Mouse (Mus musculus) liver, embryonic 11.5 days (tissue): ENCODE data around the gene Snx11. TPM values are rescaled to one million over a fixed set of nuclear protein-coding genes. Genes with fewer than 3 reads are reported as not detected.

Source experiments
- ATAC-seq: fragments of 200-750 bp; cut with Nextera tagmentation; replicated peaks from 2 replicates; pipeline ENCODE4 v1.8.0; 2017; ENCODE audit warnings: moderate number of reproducible peaks, mild to moderate bottlenecking, moderate TSS enrichment, moderate library complexity; ENCODE audit not compliant: low FRiP score
- DNase-seq: peaks from one replicate; pipeline ENCODE4 v3.0.0-alpha.2; 2017; ENCODE audit warnings: low spot score
- H3K27ac ChIP-seq: fragments of 300-500 bp; sonication (generic); 2 replicates; pipeline ENCODE4 v1.5.1; 2014; ENCODE audit warnings: mild to moderate bottlenecking, low read depth, low read length, control low read depth
- H3K27me3 ChIP-seq: fragments of 300-500 bp; sonication (generic); replicated peaks from 2 replicates; pipeline ENCODE4 v1.6.1; 2014; ENCODE audit warnings: low read length, mixed read lengths; ENCODE audit not compliant: control insufficient read depth, insufficient read depth
- H3K36me3 ChIP-seq: fragments of 300-500 bp; sonication (generic); 2 replicates; pipeline ENCODE4 v1.6.1; 2014; ENCODE audit warnings: mild to moderate bottlenecking, low read length, moderate library complexity, mixed read lengths; ENCODE audit not compliant: control insufficient read depth, insufficient read depth
- H3K4me1 ChIP-seq: fragments of 300-500 bp; sonication (generic); replicated peaks from 2 replicates; pipeline ENCODE4 v1.6.1; 2014; ENCODE audit warnings: low read length, mixed read lengths; ENCODE audit not compliant: control insufficient read depth, insufficient read depth
- H3K4me2 ChIP-seq: fragments of 300-500 bp; sonication (generic); 2 replicates; pipeline ENCODE4 v1.6.1; 2014; ENCODE audit warnings: mild to moderate bottlenecking, control low read depth, moderate library complexity
- H3K4me3 ChIP-seq: fragments of 300-500 bp; sonication (generic); 2 replicates; pipeline ENCODE4 v1.5.1; 2014; ENCODE audit warnings: low read depth, low read length, control low read depth
- H3K9ac ChIP-seq: fragments of 300-500 bp; sonication (generic); 2 replicates; pipeline ENCODE4 v1.6.1; 2014; ENCODE audit warnings: low read depth, low read length, control low read depth
- H3K9me3 ChIP-seq: fragments of 300-500 bp; sonication (generic); 2 replicates; pipeline ENCODE4 v1.6.1; 2016; ENCODE audit warnings: low read length, inconsistent platforms, mixed read lengths; ENCODE audit not compliant: control insufficient read depth
- WGBS: fragments of 180-500 bp; shearing (Covaris S2); extraction: QIAGEN DNeasy Blood & Tissue Kit; methylation state at CpG from one replicate; pipeline ENCODE4 v1.1.7; 2014; 5-methylcytosine and 5-hydroxymethylcytosine counted together
- polyA plus RNA-seq: library from polyadenylated mRNA; unstranded; fragments of >200 nt; fragmentation: Nextera tagmentation; extraction: Ambion mirVana; gene quantifications from 2 replicates; pipeline ENCODE4 v1.2.1, GENCODE M21; 2014

Snx11 gene
- polyA plus RNA-seq, 1 experiment from 2014 or later: 12.0 TPM

GRCm38 (mm10) chr11:96730327-96730726 is 47.0 kb downstream of the Snx11 start:
- no peaks in the 10 kb centered on the region for H3K36me3 ChIP-seq
- 85% methylated on average over 5 of the region's 5 CpGs for WGBS
- no peak overlapping the region for H3K27ac ChIP-seq
- H3K27me3 ChIP-seq: no peaks in the 10 kb centered on the region
- DNase-seq: no peak
- no peaks in the 10 kb centered on the region for H3K9me3 ChIP-seq
- no peak overlapping the region for H3K9ac ChIP-seq
- no peak for ATAC-seq
- no peaks in the 10 kb centered on the region for H3K4me1 ChIP-seq
- no peak overlapping the region for H3K4me2 ChIP-seq
- no peak overlapping the region for H3K4me3 ChIP-seq

- no peaks in the 10 kb centered on the region for H3K4me1 ChIP-seq
- WGBS: 48% methylated on average over 9 of the region's 9 CpGs
- ATAC-seq (no peak), DNase-seq (no peak)
- no peak overlapping the region for H3K4me3 ChIP-seq
- H3K27me3 ChIP-seq: no peaks in the 10 kb centered on the region
- H3K4me2 ChIP-seq: no peak overlapping the region
- no peak overlapping the region for H3K27ac ChIP-seq
- H3K36me3 ChIP-seq: no peaks in the 10 kb centered on the region
- no peak overlapping the region for H3K9ac ChIP-seq
- H3K9me3 ChIP-seq: no peaks in the 10 kb centered on the region
These were observed 47.9 kb downstream of the Snx11 start for GRCm38 (mm10) chr11:96729462-96729861.

GRCm38 (mm10) chr11:96728577-96728976 is 48.8 kb downstream of the Snx11 start:
- Histone ChIP-seq H3K27me3 (no peaks in the 10 kb centered on the region), H3K27ac (no peak overlapping the region), H3K4me2 (no peak overlapping the region), H3K36me3 (no peaks in the 10 kb centered on the region), H3K4me3 (no peak overlapping the region), H3K9me3 (no peaks in the 10 kb centered on the region), H3K9ac (no peak overlapping the region), H3K4me1 (no peaks in the 10 kb centered on the region)
- ATAC-seq: no peak
- DNase-seq: no peak
- 59% methylated on average over 2 of the region's 2 CpGs for WGBS

GRCm38 (mm10) chr11:96725833-96726232 is 51.5 kb downstream of the Snx11 start:
- H3K4me1 ChIP-seq: no peaks in the 10 kb centered on the region
- DNase-seq (no peak), ATAC-seq (no peak)
- H3K9me3 ChIP-seq: no peaks in the 10 kb centered on the region
- no peak overlapping the region for H3K27ac ChIP-seq
- H3K27me3 ChIP-seq: no peaks in the 10 kb centered on the region
- no peak overlapping the region for H3K4me3 ChIP-seq
- H3K36me3 ChIP-seq: no peaks in the 10 kb centered on the region
- 71% methylated on average over 1 of the region's 1 CpGs for WGBS
- H3K9ac ChIP-seq: no peak overlapping the region
- H3K4me2 ChIP-seq: no peak overlapping the region

GRCm38 (mm10) chr11:96718609-96719008 is 58.8 kb downstream of the Snx11 start:
- DNase-seq (no peak), ATAC-seq (no peak)
- H3K4me1 ChIP-seq: no peaks in the 10 kb centered on the region
- H3K9ac ChIP-seq: no peak overlapping the region
- H3K9me3 ChIP-seq: no peaks in the 10 kb centered on the region
- H3K4me3 ChIP-seq: no peak overlapping the region
- H3K36me3 ChIP-seq: no peaks in the 10 kb centered on the region
- no peak overlapping the region for H3K27ac ChIP-seq
- no peak overlapping the region for H3K4me2 ChIP-seq
- 61% methylated on average over 7 of the region's 7 CpGs for WGBS
- H3K27me3 ChIP-seq: no peaks in the 10 kb centered on the region

Other genes with a start within 250 kb of the Snx11 start
- 76.7 and 82.0 TPM in 2 replicates for gene Cbx1, start 11.6 kb upstream of the Snx11 start, polyA plus RNA-seq
- 27.6 and 28.9 TPM in 2 replicates for gene Nfe2l1, start 52.4 kb upstream of the Snx11 start, polyA plus RNA-seq
- 33.6 and 41.2 TPM in 2 replicates for gene Copz2, start 72.3 kb upstream of the Snx11 start, polyA plus RNA-seq
- gene Cdk5rap3, start 138.9 kb upstream of the Snx11 start, polyA plus RNA-seq: 69.6 and 71.3 TPM in 2 replicates
- gene Prr15l, start 150.5 kb upstream of the Snx11 start, polyA plus RNA-seq: 1.8 and 2.2 TPM in 2 replicates
- 206 and 226 TPM in 2 replicates for gene Pnpo, start 166.4 kb upstream of the Snx11 start, polyA plus RNA-seq
- gene Sp2, start 205.4 kb upstream of the Snx11 start, polyA plus RNA-seq: 18.3 and 18.9 TPM in 2 replicates
- gene Sp6, start 235.8 kb upstream of the Snx11 start, polyA plus RNA-seq: 0.17 TPM in 1 of 2 replicates, not detected in the other